Mouse (Mus musculus) layer of hippocampus, adult 8-10 months (tissue): ENCODE data around the gene Rps6kb2. TPM values are rescaled to one million over a fixed set of nuclear protein-coding genes. Genes with fewer than 3 reads are reported as not detected.

Experiments used
- DNase-seq, 2 experiments: peaks; one replicate each; pipeline ENCODE4 v3.0.0; 2022; ENCODE audit warnings: low spot score in 2 of 2
- total RNA-seq, 4 experiments: library from RNA; stranded (reverse); gene quantifications; 2 replicates each; pipeline ENCODE4 v1.2.4; 2022

Gene Rps6kb2
- total RNA-seq, 4 experiments from 2014 or later, result 30.1 to 44.3 (median 41.1) TPM

DNA sequence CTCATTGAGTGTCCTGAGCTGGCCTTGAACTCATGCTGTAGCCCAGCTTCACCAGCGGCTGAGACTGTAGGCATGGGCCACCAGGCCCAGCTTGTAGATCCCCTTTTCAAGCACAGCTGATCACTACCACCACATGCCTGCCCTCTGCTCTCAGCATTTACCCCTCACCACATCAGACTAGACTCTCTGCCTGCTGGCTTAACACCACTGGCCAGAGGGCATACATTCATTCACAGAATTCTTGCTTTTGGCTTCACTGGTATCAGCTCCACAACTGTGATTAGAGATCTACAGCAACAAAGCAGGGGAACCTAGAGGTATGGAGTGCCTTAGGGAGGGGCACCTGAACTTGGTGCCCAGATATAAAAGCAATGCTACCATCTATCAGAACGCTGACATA lies 42.7 kb downstream of the Rps6kb2 start:
- no peak for DNase-seq

DNA sequence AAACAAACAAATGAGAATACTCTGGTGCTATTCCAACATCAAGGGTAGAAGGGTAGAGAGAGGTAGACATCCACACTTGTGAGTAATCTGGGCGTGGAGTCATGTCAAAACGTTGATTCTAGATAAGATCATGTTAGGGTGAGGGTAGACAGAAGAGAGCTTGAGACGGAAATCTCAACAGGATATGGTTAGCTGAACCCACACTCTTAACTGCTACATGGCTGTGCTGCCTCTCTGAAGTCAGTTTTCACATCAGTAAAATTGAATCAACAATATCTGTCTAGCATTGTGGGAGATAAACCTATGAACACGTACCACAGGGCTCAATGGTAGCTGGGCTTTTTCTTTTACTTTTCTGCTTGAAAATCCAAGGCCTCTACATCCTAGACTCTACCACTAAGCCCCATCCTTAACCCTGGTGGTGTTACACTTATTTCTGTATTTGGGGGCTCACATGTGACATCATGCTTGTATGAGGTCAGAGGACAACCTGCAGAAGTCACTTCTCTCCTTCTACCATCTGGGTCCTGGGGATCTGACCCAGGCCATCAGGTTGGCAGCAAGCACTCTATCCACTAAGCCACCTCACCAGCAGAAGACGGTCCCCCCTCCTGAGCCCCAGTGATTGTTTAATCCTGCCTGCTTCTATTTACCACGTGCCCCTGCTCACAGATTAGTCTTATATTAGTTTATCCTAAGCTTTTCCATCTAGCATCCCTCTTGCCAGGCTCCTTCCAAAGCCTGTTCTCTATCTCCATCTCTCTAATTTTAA lies 43.3 kb downstream of the Rps6kb2 start:
- DNase-seq, result no peak

DNA sequence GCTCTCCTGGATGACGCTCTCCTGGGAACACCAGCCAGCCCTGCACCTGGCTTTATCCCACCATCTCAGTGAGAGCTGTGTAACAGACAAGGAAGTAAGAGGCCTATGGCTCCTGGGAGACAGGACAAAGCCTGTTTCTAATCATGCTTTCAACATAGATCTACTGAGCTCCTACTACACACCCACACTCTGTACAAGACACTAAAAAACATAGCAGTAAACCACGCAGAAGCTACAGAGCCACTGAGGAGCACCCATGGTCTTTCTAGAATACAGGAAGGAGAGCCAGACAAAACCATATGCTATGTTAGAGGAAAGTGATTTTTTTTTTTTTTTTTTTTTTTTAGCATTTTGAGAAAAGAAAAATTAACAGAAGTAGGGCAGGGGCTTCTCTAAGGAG lies 44.8 kb downstream of the Rps6kb2 start:
- no peak for DNase-seq

DNA sequence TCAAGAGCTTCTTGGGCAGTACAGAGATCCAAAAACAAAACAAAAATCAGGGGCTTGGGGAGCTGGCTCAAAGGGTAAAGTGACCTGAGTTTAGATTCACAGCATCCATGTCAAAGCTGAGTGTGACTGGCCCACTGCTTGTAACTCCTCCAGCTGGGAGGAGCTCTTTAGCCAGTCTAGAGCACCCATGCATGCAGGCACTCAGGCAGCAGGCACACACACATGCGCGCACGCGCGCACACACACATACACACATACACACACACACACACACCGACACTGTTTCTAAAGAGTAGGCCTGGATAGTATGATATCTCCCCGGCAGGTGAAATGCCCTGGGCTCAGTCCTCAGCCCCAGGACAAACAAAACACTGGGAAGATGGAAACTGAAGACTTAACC lies 46.1 kb downstream of the Rps6kb2 start:
- DNase-seq, result no peak

DNA sequence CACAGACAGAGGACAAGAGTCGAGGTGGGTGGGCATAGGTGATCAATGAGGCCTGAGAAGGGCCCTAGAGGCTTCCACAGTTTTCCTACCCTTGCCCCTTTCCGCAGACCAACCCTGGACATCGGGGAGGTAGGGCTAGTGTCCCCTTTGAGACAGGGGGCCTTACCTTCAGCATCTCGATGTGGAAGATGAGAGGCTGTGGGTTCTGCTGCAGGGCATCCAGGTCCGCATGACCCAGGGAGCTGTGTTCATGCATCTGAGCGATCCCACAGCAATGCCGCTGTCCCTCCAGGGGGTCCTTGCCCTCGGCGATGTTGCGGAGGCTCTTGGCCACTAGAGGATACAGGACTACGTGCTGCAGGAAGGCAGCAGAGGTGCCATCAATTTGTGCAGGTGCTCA lies 47.3 kb downstream of the Rps6kb2 start:
- DNase-seq, result no peak

DNA sequence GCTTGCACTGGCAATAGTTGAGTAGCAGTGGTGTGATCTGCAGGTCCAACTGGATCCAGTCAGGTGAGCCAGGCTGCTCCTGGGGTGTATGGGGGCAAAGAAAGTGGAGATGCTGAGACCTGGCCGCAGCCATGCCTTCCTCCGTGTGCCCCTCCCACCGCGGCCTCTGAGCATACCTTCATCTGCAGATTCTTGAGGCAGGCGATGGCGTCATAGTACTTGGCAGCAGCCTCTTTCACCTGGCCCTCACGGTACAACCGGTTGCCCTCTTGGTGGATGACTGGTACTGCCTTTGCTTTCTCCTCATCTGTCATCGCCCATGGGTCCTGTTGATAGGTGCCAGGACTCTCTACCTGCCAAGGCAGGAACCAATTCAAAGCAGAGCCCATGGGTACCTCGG lies 48.0 kb downstream of the Rps6kb2 start:
- no peak for DNase-seq

DNA sequence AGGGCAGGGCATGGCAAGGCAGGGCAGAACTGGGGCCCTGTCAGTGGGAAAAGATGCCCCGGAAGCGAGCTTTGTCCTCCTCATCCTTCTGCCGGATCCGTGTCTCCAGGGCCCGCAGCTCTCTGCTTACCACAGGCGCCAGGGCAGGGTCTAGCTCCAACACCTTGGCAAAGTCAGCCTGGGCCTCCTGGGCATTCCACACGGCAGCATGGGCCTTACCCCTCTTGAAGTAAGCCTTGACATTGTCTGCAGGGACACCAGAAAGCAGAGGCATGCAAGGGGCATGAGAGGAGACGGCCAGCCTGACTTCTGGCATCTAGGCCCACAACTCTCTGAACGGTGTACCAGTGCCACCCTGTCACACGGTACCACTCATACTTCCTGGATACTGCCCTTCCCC lies 48.6 kb downstream of the Rps6kb2 start:
- DNase-seq, result no peak

DNA sequence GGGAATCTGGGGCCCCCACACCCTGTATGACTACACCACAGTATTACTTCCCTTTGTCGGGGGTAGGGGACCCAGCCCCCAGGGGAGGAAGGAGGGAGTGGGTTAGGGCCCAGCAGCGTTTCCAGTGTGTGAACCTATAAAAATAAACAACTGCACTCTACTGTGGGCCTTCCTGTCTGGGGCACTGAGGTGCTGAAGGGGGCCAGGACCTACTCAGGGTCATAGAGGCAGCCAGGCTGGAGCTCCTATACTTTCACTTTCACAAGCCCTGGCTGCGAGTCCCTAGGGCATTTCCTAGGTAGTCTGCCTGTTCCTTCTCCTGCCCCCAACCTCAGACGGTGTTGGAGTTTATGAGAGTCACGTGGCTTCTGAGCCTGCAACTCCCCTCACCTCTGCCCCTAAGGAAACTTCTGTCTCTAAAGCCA lies 49.3 kb downstream of the Rps6kb2 start:
- no peak for DNase-seq

DNA sequence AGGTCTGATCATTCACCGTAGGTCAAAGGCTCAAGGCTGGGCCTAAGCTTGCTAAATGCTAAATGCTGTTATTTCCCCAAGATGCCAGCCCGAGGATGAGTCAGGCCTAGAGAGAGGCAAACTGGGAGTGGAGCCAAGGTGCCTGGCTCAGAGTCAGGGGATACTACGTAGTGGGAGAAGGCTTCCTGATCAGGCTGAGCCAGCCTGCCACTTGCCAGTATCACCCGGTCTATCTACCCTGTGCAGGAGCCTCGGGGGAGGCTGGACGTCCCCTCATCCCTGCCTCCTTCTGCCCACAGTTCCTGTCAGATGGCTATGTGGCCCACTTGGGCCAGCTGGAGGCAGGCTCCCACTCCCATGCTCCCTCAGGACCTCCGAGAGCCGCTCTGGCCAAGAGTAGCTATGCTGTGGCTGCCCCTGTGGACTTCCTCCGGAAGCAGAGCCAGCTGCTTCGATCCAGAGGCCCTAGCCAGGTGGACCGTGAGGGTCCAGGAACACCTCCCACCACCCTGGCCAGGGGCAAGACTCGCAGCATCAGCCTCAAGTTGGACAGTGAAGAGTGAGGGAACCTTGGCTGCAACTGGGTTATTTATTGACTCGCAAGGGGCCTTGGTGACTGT lies 49.9 kb downstream of the Rps6kb2 start:
- peak; percentile 83 to 87 for DNase-seq

DNA sequence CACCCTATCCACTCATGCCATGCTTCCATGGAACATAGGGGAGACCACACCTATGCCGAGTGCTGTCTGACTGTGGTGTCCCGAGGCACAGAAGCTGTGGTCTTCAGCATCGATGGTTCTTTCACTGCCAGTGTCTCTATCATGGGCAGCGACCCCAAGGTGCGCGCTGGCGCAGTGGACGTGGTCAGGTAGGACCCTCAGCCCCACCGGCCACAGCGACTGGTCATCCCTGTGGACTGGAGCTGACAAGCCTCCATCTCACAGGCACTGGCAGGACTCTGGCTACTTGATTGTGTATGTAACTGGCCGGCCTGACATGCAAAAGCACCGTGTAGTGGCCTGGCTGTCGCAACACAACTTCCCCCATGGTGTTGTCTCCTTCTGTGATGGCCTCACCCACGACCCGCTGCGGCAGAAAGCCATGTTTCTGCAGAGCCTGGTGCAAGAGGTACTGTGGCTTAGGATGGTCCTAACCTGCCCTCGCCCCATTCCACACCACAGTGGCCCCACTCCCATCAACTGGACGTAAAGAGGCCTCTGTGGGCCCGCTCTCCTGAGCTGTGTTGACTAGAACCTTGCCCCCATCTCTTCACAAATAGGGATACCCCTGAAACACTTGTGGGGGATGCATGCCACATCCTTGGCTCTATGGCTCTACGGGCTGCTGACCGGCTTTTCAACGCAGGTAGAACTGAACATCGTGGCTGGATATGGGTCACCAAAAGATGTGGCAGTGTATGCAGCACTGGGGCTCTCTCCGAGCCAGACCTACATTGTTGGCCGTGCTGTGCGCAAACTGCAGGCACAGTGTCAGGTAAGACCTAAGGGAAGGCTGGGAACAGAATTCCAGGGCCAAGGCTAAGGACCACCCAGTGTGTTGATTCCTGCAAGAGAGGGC lies 50.8 kb downstream of the Rps6kb2 start:
- no peak for DNase-seq

DNA sequence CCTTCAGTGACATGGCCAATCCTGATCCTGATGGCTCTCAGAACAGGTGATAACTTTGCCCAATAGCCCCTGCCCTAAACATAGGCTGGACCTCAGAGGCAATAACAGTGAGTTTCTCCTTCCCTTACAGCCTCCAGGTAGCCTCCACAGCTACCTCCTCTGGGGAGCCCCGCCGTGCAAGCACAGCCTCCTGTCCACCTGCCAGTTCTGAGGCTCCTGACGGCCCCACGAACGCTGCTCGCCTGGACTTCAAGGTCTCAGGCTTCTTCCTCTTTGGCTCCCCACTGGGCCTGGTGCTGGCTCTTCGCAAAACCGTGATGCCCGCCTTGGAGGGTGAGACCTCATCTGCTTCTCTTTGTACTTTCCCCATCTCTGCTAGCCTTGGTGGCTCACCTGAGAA lies 54.6 kb downstream of the Rps6kb2 start:
- DNase-seq, result no peak

DNA sequence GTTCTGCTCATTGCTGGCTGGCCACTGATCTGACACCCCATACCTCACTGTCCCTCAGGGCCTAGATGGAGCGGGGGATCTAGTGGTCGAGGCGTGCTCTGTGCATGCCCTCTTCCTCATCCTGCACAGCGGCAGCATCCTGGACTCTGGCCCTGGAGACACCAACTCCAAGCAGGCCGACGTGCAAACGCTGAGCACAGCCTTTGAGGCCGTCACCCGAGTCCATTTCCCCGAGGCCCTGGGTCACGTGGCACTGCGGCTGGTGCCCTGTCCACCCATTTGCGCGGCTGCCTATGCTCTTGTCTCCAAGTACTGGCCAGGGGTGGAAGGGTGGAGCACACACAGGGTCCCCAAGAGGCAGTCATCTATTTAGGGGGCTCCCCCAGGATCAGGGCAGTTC lies 56.5 kb downstream of the Rps6kb2 start:
- no peak for DNase-seq

DNA sequence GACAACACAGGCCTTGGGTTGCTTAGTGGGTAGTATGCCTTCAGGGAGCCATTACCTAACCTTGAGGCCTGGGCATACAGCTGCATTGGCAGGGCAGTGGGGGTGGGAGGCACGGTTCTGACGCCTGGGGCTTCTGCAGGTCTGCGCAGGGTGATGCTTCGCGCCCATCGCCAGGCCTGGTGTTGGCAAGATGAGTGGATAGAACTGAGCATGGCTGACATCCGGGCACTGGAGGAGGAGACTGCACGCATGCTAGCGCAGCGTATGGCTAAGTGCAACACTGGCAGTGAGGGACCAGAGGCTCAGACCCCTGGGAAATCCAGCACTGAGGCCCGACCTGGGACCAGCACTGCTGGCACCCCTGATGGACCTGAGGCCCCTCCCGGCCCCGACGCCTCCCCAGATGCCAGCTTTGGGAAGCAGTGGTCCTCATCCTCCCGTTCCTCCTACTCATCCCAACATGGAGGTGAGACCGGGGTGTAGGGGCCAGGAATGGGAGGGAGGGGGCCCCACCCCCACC lies 58.4 kb downstream of the Rps6kb2 start:
- DNase-seq, result no peak

Other genes with a start within 250 kb of the Rps6kb2 start
- 1 to 10 TPM; 3.5 to 7.6 (median 5.5) TPM for gene Aldh3b1, start 233.5 kb downstream of the Rps6kb2 start, total RNA-seq
- 10 to 100 TPM; 12.1 to 49.4 (median 31.1) TPM for gene Unc93b1, start 228.2 kb downstream of the Rps6kb2 start, total RNA-seq
- not detected for gene Aldh3b3, start 204.7 kb downstream of the Rps6kb2 start, total RNA-seq
- gene Aldh3b2, start 191.0 kb downstream of the Rps6kb2 start, total RNA-seq, result 1 to 10 TPM in 2 of 4 experiments, under 1 TPM in 2; 0.47 to 1.3 (median 0.90) TPM
- gene Acy3, start 176.8 kb downstream of the Rps6kb2 start, total RNA-seq, result 1 to 10 TPM; 1.5 to 2.7 (median 1.7) TPM
- gene Tbx10, start 170.6 kb downstream of the Rps6kb2 start, total RNA-seq, result not detected
- gene Nudt8, start 162.8 kb downstream of the Rps6kb2 start, total RNA-seq, result 1 to 10 TPM; 7.7 to 9.4 (median 8.7) TPM
- 1 to 10 TPM in 3 of 4 experiments, under 1 TPM in 1; 0.86 to 2.4 (median 1.7) TPM for gene Gm49405, start 162.7 kb downstream of the Rps6kb2 start, total RNA-seq
- 1 to 10 TPM; 1.6 to 3.5 (median 3.0) TPM for gene Doc2g, start 160.0 kb downstream of the Rps6kb2 start, total RNA-seq
- 100 to 1,000 TPM; 246 to 277 (median 263) TPM for gene Ndufv1, start 150.5 kb downstream of the Rps6kb2 start, total RNA-seq
- 100 to 1,000 TPM; 395 to 468 (median 434) TPM for gene Gstp1, start 125.4 kb downstream of the Rps6kb2 start, total RNA-seq
- gene Gstp2, start 117.3 kb downstream of the Rps6kb2 start, total RNA-seq, result 10 to 100 TPM; 44.8 to 75.0 (median 48.9) TPM
- not detected for gene Gstp3, start 103.8 kb downstream of the Rps6kb2 start, total RNA-seq
- not detected for gene Cabp2, start 81.8 kb downstream of the Rps6kb2 start, total RNA-seq
- gene Cdk2ap2, start 66.2 kb downstream of the Rps6kb2 start, total RNA-seq, result 10 to 100 TPM; 27.6 to 38.9 (median 31.5) TPM
- 100 to 1,000 TPM; 180 to 200 (median 193) TPM for gene Pitpnm1, start 63.4 kb downstream of the Rps6kb2 start, total RNA-seq
- 100 to 1,000 TPM; 117 to 127 (median 123) TPM for gene Aip, start 37.5 kb downstream of the Rps6kb2 start, total RNA-seq
- gene Gpr152, start 23.6 kb downstream of the Rps6kb2 start, total RNA-seq, result under 1 TPM in 1 of 4 experiments, not detected in 3; 0.07 TPM
- gene Cabp4, start 19.3 kb downstream of the Rps6kb2 start, total RNA-seq, result under 1 TPM in 1 of 4 experiments, not detected in 3; 0.68 TPM
- gene Coro1b, start 14.7 kb downstream of the Rps6kb2 start, total RNA-seq, result 10 to 100 TPM; 83.8 to 99.0 (median 98.2) TPM
- 1 to 10 TPM; 1.3 to 4.4 (median 1.6) TPM for gene Ptprcap, start 9.8 kb downstream of the Rps6kb2 start, total RNA-seq
- gene Carns1, start 12.1 kb upstream of the Rps6kb2 start, total RNA-seq, result 10 to 100 TPM in 1 of 4 experiments, 1 to 10 TPM in 3; 6.3 to 10.1 (median 8.9) TPM
- gene Tbc1d10c, start 27.9 kb upstream of the Rps6kb2 start, total RNA-seq, result 1 to 10 TPM in 3 of 4 experiments, under 1 TPM in 1; 0.66 to 2.0 (median 1.4) TPM
- gene Ppp1ca, start 28.7 kb upstream of the Rps6kb2 start, total RNA-seq, result 100 to 1,000 TPM; 255 to 271 (median 266) TPM
- gene Rad9a, start 38.3 kb upstream of the Rps6kb2 start, total RNA-seq, result 10 to 100 TPM in 2 of 4 experiments, 1 to 10 TPM in 2; 8.7 to 11.6 (median 9.7) TPM
- gene Clcf1, start 50.9 kb upstream of the Rps6kb2 start, total RNA-seq, result 1 to 10 TPM in 3 of 4 experiments, under 1 TPM in 1; 0.70 to 3.3 (median 1.9) TPM
- not detected for gene AC109138.7, start 51.0 kb upstream of the Rps6kb2 start, total RNA-seq
- gene Pold4, start 68.5 kb upstream of the Rps6kb2 start, total RNA-seq, result 10 to 100 TPM; 13.3 to 25.1 (median 18.5) TPM
- gene Ssh3, start 105.8 kb upstream of the Rps6kb2 start, total RNA-seq, result 10 to 100 TPM; 64.8 to 79.5 (median 68.0) TPM
- 10 to 100 TPM; 60.3 to 77.2 (median 67.3) TPM for gene Ankrd13d, start 119.8 kb upstream of the Rps6kb2 start, total RNA-seq
- 100 to 1,000 TPM; 174 to 191 (median 186) TPM for gene Grk2, start 142.9 kb upstream of the Rps6kb2 start, total RNA-seq
- gene Kdm2a, start 234.9 kb upstream of the Rps6kb2 start, total RNA-seq, result 10 to 100 TPM; 79.2 to 87.3 (median 84.4) TPM